Mouse (Mus musculus) right cerebral cortex, postnatal 14 days (tissue): ENCODE measurements around the gene Psd.

ENCODE experiments used
- DNase-seq: peaks from one replicate; pipeline ENCODE4 v3.0.0; 2022

The Psd gene

DNA sequence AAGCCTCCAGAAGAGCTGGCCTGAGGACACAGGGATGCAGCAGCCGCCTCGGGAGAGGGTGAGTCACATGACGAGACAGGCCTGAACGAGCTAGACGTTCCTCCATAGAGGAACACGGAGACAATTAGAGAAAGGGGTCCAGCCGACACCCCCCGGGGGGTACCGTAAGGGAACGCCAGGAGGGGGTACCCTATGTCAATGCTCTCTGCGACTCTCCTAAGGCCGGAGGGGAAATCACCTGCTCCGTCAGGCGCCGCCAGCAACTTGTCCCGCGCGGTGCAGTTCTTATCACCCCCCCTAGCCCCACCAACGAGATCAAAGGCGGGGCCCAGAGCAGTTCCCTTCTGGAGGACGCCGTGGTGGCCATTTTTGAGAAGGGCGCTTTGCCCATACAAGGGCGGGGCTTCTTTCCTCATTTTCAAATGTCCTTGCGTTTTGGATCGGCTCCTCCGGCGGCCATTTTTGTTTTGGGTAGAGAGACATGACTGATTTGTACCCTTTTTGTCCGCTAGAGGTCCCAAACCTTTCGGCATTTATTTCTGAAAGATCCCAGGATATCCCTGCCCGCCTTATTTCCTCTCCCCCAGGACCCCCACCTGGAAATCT lies 11.5 kb upstream of the Psd start, which contains the start of gene Cuedc2:
Gene Cuedc2, minus strand, starts transcription at position 372 of the 606 bp plus-strand sequence.
- DNase-seq: peak; percentile 94

DNA sequence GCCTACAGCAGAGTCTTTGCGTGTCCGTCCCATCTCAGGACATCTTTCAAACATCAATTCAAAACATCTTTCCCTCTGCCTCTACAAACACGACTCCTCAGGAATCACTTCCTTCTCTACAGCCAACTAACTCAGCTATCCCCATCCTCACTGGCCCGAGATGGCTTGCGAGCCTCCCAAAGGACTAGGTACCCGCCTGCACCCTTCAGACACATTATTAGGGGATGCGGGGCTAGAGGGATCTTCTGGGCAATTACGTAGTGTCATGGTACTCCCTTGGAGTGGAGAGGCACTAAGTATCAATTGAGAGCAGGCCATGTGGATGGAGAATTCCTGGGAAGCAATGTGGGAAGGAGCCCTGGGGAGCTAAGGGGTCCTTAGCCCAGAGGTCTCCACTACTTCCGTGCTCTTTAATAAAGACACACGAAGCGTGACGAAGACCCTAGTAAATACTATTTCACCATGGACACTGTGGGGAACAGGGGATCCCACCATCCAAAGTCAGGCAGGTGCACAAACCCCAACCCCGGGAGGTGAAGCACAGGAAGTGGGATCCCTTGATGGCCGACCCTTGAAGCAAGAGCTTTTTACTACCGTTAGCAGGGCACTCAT lies 10.9 kb upstream of the Psd start:
- DNase-seq: no peak

DNA sequence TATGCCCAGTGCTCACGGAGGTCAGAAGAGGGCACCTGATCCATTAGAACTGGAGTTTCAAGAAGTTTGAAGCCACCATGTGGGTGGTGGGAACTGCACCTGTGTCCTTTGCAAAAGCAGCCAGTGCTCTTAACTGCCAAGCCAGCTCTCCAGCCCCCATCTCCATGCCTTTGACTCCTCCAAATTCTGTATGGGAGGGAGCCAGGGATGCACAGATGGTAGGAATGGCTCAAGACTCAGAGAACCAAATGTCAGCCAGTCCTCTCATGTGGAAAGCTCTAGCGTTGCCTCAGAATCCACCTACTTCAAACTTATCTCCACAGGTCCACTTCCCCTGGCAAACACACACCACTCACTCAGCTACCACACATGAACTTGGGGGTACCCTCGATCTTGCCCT lies 7.0 kb upstream of the Psd start:
- DNase-seq: no peak

DNA sequence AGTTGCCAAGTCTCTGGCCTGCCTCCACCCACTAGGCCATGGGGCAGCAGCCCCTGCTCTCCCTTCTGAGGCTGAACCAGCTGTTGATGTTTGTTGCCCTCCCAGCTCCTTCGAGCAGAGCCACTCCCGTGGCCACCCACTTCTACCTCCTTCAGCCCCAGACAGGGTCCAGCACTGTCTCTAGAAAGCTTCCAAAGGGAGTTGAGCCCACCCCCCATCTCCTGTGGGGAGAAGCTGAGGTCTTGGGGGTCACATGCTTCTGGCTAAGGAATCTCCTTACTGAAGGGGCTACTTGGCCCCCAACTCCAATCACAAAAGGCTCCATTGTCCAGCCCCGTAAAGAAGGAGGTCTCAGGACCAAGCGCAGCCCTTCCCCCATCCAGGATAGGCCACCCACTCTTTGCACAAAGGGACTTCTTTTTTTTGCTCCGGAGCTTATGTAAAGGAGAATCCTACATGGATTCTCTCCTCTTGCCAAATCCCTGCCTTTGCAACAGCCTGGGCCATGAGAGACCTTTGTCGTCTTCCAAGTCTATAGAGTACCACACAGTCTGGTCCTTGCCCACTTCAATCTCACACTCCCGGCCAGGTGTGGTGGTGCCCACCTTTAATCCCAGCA lies 5.9 kb upstream of the Psd start:
- no peak for DNase-seq

DNA sequence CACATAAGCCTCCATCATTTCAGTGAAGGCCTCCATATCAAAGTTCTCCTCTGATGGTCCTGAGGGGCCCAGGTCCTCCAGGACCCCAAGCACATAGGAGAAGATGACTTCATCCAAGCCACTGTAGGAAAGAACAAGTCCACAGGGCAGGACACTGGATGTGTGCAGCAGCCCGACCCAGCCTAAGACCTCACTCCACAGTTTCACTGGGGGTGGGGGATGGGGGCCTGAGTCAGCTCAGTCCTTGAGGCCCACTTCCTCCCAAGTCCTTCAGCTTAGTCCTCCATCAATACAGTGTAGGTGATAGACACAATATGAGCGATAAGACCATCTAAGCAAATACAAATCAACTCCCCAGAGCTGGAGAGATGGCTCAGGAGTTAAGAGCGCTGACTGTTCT lies 5.0 kb upstream of the Psd start:
- DNase-seq: no peak

DNA sequence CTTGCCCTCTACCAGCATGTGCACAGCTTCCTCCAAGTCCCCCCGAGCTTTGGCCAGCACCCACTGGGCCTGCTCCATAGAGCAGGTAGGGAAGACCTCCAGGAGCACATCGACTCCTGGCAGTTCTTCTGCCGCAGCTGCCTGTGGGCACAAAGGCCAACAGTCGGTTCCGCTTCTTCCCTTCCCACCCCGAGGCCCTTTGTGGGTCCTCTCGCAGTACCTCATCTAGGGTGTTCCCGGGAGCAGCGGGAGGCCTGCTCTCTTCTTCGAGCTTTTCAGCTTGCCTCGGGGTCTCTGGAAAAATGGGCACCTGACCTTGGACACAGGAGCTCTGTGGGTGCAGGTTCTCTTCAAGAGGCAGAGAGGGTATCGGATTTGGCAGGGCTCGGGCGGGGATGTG lies 4.4 kb upstream of the Psd start:
- no peak for DNase-seq

DNA sequence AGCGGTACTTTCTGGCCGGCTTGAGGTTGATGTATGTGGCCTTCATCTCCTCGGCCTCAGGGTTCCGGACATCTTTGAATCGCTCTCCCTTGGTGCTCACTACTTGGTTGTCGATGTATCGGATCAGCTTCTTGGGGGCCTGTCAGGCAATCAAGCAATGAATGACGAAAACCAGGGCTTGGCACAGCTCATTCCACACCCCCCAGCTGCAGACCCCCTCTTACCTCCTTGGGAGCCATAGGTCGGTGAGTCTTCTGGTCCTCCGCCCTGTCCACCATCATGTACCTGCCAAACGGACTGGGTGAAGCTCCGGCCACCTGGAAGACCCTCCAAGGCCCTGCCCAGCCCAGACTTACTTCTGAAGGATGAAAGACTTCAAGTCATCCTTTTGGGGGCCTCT lies 3.7 kb upstream of the Psd start:
- DNase-seq: no peak

DNA sequence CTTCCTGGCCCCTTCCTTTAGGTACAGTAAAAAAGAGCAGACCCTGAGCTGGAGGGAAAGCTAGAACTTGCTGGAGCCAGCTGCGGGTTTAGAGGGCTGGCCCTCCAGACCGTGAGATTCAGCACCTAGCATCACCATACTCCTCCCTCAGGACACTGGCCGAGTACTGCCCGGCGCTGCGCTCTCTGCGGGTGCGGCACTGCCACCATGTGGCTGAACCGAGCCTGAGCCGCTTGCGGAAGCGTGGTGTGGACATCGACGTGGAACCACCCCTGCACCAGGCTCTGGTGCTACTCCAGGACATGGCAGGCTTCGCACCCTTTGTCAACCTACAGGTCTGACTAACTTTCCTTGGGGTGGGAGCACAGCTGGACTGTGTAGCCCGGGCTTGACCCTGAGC lies 3.0 kb upstream of the Psd start:
- peak; percentile 81 for DNase-seq

DNA sequence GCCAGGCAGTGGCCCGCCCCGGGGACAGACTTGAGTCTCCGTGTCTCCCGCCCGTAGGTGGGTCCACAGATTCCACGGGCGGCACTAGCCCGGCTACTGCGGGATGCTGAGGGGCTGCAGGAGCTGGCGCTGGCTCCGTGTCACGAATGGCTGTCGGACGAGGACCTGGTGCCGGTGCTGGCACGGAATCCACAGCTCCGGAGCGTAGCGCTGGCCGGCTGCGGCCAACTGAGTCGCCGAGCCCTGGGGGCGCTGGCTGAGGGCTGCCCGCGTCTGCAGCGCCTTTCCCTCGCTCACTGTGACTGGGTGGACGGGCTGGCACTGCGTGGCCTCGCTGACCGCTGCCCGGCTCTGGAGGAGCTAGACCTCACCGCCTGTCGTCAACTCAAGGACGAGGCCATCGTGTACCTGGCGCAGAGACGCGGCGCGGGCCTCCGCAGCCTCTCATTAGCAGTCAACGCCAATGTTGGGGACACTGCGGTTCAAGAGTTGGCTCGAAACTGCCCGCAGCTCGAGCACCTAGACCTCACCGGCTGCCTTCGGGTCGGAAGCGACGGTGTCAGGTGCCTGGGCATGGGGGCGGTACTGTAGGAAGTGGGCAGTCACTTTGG lies 2.2 kb upstream of the Psd start:
- peak; percentile 30 for DNase-seq

DNA sequence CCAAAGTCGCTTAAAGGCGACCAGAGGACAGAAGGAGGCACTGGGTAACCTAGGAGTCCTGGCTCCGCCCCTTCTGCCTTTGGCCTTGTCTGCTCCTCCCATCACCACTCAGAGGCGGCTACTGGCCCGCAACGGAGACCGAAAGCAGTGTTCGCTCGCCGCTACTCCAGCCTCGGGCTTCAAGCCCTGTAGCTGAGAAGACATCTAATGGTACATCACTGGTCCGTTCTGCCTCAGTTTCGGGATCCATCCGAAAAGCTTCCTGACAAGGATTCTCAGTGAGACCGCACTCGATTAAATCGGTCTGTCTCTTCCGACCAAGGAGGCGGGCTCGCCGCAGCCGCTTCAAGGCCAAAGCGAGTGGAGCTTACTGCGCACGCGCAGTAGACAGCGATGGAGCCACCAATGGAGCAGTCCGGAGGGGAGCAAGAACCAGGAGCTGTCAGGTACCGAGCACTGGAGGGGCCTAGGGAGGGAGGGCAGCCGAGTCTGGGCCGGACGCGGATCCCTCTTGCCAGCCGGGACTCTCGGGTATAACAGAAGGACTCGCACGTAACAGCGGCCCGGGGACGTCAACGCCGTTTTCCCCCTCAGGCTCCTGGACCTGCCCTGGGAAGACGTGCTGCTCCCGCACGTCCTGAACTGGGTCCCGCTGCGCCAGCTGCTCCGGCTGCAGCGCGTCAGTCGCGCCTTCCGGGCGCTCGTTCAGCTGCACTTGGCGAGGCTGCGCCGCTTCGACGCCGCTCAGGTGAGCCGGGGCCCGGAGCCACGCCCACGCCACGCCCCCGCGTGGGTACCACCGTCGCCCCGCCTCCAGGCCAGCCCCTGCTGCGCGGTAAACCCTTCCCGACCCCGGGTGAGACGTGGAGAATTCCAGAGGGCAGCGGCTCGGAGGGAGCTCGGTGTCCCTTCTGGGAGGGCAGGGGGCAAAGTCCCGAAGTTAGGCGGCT lies 1.4 kb upstream of the Psd start, which contains the start of gene Fbxl15:
Gene Fbxl15, plus strand, starts transcription at position 104 of the 950 bp plus-strand sequence.
- peak; percentile 98 for DNase-seq

DNA sequence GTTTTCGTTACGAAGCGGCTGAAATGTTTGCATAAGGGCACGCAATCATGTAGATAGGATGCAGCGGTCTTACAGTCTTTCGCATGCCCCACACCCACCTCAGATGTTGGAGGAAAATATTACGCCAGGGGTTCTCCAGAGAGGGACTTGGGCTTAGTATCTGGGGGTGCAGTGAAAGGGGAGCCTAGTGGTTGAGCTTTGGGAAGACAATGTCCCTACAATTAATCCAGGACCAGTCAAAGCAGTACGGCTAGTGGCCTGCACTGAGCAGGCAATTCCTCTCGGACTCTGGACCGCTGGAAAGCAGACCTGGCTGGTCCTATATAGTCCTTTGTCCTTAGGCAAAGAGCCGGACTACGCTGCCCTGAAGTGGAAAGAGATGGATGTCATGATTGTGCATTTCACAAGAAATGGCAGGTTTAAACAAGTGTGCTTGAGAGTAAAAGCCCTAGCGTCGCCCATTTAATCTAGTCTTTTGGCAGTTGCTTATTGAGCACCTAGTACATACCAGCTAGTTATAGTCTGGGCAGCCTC lies 642 bp upstream of the Psd start:
- no peak for DNase-seq

DNA sequence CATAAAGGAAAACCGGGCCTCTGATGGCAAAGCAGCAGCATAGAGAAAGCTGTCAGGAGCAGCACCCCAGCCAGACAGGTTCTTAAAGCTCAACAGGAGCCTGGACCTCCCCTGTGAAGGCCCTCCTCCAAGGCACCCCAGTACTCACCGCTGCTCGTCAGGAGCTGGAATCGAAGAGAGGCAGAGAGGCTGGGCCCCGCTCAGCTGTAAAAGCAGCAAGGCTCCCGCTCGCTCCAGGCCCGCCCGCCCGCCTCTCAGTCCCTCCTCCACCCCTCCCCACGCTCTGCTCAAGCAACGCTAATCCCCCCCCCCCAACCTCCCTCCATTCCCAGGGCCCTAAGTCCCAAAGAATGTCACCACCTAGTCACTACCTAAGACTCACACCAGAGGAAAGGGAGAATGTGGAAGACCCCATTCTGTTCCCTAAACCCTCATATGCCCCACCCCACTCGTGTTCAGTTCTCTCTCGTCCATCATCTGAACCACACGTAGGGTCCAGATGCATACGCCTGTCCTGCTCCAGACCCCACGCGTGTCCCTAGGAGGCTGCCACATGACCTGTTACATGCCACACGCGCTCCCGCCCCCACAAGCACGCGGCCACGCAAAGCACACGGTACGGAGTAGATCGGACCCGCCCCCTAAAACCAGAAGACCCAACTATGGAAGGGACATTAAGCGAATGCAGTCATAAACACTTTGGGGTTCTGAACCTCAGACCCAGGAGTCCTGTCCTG lies 769 bp downstream of the Psd start:
- DNase-seq: no peak

DNA sequence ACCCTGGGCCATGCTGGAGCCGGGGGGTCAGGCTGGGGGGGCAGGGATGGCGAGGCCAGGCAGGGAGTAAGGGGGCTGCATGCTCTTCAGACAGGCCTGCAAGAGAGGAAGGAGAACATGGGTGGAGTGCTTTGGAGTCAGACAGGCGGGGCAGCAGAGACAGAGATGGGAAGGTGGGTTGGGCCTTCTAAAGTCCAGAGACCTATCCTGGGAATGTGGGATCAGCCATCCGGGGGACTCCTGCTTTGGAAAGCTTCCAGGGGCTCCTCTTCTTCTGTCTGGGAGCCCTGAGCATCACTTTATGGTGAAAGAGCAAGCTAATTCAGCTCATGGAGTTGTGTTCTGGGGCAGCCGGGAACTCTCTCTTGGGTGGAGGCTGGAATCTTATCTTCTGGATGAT lies 2.0 kb downstream of the Psd start:
- no peak for DNase-seq

DNA sequence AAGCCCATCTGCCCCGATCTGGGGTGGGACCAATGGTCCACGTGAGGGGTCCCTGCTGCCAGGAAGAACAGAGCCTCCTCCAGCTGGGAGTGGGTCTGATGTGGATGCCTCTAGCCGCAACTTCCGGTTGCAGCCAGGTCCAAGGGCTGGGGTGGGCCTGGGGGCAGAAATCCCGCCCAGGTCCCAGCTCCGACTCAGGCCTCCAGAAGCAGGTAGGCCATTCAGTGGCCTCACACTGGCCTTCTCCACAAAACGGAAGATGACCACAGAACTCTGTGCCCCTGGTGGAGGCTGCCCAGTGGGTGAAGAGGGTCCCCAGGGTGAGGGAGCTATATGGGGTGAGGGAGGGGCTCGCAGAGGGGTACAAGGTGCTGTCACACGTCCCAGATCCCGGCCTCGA lies 2.6 kb downstream of the Psd start:
- DNase-seq: no peak

DNA sequence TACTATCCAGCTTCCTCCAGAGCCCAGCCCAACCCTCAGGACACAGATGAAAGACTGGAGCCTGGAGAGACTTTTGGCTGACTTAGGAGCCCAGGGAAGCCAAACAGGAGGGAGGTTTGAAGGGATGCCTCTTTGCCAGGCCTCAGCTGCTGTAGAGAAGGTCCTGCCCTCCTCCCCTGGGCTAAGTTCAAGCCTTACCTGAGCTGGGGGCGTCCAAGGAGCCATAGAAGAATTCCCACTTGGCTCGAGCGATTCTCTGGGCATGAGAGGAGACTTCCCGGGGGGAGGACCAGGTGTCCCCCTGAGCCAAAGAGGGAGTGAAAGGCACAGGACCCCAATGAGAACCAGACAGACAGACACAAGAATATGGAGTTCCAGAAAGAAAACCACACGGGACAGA lies 3.2 kb downstream of the Psd start:
- no peak for DNase-seq

DNA sequence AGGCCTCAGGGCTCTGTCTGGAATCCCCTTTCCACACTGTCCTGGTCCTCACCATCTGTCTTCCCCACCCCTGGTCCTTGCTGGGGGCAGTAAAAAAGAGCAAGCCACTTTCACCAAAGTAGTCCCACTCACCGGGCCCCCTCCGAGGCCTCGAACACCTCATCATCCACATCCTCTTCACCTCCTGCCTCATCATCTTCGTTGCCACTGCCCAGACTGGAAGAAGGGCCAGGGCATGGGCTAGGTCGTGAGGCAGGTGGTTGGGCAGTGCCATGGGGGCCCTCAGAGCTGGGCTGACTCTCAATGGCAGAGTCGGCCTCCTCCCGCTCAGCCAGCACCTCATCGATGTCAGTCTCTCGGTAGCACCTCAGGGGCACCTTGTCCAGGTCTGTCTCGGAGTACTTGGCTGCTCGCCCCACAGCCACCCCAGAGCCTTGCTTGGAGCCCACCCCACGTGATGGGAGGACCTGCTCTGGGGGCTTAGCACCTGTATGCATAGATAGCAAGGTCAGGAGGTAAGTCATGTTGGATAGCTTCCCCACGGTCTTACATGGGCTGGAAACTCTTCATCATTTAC lies 3.9 kb downstream of the Psd start:
- DNase-seq: no peak

DNA sequence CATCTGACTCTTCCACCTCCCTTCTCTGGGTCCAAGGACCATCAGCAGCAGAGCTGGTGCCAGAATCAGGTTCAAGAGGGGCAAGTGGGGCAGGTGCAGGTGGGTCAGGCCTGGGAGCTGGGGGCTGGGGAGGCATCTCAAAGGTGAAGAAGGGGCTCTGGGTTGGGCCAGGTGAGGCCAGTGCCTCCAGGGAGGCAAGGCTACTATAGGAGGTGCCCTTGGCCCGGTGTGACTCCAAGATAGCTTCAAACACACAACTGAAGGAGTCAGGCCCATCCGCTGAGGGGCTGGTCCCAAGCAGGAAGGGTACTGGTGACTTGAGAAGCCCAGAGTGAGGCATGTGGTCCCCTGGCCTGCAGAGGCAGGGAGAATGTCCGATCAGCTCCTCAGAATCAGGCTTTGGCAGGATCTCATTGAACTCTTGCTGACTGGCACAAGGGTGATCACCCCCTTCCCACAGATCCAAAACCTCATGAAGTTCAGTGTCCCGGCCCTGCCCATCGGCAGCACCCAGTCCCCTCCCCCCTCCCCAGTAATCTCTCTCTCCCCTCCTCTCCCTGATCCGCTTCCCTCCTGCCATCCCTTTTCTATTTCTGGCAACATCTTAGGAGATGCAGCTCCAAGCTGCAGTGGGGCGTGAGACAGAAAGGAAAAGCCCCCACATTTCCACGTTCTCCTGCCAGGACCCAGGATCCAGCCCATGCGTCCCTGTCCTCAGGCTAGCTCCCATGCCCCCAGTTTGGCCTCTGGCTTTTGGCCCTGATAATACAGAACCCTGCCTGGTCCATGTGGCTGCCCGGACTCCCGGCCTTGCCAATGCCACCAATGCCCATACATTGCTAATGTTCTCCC lies 4.6 kb downstream of the Psd start:
- no peak for DNase-seq

DNA sequence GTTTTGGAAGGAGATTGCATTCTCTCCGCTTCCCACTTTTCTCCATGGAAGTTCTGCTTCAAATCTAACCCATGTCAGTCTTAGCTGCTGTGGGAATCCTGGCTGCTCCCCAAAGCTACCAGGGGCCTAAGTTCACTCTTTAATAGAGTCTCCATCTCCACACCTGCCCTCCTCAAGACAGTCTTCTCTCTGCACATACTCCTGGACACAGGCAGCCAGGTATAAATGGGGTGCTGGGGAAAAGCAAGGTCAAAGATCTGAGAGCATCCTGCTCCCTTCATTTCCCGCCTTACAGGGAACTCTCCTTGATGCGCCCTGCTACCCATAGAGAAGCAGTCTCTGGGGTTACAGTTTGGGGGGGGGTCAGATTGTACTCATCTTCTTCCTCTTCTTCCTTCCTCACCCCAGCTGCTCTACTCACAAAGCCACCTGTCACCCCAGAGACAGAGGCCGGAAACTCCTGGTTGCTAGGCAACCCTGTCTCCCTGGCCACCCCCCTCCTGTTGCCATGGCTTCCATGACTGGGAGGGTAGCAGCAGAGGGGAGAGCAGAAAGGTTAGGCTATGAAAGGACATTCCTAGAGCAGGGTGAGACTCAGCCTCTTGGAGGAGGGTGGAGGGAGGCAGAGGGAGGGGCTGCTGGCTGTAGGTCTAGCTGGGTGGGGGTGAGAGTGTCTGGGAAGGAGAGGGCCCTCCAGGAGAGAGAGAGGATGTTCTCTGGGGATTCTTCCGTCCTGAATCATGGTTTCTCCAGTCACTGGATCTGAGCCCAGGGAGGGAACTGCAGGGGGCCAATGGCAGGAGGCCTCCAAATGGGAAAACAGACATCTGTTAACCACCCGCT lies 5.6 kb downstream of the Psd start:
- DNase-seq: no peak

DNA sequence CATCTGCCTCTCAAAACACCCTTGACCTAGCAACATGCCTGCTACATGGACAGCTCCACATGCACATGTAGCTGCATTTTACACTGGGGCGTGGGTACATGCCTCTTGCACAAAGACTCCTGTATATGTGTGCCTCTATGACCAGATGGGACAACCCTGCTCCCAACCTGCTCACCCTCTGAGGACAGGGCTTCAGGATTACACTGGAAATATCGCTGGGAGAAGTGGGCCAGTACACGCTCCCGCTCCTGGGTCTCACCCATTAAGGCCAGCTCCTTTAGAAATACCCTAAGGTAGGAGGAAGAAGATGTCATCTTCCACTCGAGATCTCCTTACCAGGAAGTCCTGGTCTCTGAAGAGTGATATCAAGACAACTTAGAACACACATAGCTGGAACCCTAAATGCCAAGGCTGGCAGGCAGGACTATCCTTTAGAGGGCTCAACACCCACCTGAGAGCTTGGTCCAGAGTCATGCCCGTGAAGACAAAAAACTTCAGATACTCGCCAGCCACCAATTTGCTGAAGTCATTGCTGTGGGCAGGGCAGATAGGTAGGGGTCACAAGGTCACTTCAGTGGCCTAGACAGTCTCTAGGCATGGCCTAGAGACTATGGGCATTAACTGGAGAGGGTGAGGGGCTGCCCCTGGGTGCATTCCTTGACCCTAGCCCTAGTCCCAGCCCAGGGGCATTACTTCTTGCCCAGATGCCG lies 6.7 kb downstream of the Psd start:
- no peak for DNase-seq
